Mouse (Mus musculus): ENCODE data around the gene Nfyc. TPM values are rescaled to one million over a fixed set of nuclear protein-coding genes. Genes with fewer than 3 reads are reported as not detected.

Gene Nfyc
- polyA plus RNA-seq, 1 experiment: 76.6 TPM

DNA sequence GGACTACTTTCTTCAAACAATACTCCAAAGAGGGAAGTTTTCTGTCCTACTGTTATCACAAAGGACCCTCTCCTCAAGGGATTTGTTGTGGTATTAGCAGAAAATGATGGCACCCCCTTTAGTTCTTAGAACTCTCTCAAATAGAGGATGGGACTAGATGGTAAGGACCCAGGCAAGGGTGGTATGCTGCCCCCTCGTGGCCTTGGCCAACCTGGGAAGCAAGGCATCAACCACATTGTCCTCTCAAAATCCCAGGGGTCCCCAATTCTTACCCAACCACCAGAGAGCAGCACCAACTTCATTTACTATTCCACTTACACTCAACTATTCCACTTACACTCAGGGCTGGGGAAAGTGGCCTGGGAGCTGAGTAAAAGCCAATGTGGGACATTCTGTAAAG lies 76.1 kb downstream of the Nfyc start:
- DNase-seq (ENCODE audit: low spot score): no peak

DNA sequence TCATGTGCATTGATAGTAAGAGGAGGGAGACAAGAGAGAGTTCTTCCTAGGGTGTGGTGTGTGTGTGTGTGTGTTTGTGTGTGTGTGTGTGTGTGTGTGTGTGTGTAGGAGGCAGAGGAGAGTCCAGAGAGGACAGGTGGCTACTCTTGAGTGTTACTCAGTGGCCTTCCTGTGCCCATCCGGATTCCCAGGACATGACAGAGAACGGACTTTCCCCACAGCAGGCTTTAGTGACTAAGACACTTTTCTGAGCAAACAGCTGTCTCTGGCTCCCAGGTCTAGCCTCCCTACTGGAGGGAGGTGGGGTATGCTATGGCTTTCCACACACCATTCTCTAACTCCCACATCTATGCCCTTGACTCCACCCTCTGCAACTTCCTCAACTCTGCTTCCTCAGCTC lies 81.8 kb downstream of the Nfyc start:
- no peak for DNase-seq (ENCODE audit: low spot score)

DNA sequence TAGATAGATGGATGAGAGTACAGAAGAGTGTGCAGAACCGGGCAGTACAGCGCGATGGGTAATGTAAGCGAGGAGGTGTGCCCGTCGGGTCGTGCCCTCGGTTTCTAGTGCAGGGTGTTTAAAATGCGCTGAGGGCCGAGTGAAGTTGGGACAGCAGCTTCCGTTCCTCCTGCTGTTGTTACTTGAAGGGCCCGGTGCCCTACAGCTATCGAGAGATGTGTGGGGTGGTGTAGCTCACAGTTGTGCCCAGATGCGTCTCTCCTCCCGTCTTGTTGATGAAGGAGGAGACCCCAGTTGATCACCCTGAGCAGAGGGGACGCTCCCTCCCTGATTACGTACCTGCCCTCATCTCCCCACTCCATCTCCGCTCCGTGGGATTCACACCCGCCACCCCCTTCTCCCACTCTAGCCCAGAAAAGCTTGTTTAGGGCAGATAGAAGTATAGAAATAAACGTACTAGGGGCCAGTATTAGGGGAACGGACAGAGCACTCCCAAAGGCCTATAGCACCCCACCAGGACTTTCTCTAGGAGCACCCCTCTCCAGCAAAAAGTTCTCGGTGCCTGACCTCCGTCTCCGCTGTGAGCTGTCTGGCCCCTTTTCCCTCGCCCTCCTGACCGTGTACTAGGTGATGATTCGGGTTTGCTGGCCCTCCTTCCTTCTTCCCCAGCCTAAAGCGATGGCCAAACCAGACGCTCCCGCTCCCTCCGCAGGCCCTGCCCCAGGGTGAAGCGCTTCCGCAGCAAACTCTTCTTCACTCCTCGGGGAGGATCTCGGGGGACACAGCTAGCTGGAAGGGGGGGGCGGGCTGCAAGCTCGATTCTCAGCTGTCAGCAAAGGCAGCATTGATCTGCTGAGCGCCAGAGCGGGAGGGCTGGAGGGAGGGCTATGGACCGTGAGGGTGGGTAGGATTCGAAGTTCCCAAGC lies 83.2 kb downstream of the Nfyc start, which contains the start of gene Kcnq4:
Gene Kcnq4 (minus strand): TSS at position 672 of the 926 bp plus-strand sequence.
- no peak for DNase-seq (ENCODE audit: low spot score)

DNA sequence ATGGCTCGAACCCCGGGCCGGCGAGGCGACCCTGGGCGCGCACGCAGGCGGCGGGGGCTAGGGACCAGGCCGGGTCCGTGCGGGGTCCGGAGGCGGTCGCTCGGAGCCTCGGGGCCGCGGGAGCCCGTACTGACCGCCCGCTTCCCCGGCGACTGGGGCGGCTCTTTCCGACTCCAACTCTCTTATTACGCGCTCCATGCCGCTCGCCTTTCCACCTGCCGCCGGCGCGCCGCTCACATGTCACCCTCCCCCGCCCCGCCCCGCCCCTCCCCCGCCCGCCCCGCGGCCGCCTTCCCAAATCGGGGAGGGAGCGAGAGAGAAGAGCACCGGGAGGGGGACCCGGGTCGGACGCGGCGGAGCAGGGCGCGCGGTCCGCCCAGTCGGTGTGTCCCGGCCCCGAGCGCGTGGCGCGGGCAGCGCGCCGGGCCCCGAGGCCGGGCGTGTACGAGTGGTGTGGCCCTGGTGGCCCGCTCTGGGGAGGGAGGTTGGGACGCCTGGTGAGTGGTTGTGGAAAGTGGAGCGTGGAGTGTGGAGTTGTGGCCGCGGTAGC lies 84.1 kb downstream of the Nfyc start:
- DNase-seq (ENCODE audit: low spot score): peak; percentile 41

DNA sequence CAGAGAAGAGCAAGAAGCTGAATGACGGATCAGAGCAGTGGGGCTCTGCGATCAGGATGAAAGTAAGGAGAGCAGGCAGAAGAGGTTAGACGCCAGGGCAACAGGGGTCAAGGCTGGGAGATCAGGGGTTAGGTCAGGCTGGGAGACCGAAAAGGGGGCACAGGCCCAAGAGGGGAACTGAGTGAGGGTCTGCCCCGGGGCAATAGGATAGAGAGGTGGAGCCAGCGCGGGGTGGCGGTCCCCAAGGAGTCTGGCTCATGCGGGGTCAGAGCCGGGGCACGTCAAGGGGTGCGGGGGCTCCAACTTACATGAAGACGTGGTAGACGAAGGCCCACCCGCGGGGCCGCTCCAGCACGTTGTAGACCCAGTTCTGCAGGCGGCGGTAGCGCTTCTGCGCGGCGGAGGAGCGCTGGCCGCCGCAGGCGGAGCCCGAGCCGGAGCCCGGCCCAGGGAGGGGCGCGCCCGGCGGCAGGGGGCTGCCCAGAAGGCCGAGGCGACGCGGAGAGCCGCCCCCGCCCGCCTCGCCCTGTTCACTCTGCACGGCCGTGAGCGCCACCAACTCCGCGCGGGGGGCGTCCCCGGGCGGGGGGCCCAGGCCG lies 84.7 kb downstream of the Nfyc start:
- no peak for DNase-seq (ENCODE audit: low spot score)

DNA sequence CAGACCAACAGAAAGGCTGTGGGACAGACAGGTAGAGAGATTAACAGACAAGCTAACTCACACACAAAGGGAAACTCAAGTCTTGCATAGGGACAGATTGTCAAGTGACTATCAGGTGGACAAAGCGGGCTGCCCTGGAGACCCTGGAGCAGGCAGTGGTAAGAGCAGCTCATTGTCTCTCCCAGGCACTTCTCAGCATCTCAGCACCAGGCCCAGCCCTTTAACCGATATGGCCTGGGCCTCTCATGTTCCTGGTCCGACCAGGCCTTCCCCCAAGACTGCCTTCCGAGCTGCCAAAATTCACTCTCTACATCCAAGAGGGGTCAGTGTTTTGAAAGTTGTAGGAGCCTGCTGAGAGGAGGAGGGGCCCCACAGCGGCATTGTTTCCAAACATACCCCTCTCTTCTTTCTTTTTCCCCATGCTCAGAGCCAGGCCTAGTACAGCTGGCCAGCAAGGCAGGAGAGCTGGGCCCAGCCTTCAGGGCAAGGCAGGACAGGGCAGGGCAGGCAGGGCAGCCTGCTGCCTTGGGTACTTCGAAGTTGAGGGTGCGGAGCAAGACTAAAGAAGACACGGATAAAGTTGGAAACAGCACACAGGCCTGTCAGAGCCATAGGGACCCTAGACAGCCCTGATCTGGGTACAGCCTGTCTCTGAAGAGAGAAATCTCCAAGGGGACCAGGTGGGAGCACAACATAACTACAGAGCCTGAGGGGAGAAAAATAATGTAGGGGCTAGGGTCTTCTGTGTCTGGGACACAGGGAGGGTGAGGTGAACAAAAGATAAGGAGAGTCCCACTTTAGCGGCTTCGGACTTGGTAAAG lies 85.4 kb downstream of the Nfyc start:
- no peak for DNase-seq (ENCODE audit: low spot score)

DNA sequence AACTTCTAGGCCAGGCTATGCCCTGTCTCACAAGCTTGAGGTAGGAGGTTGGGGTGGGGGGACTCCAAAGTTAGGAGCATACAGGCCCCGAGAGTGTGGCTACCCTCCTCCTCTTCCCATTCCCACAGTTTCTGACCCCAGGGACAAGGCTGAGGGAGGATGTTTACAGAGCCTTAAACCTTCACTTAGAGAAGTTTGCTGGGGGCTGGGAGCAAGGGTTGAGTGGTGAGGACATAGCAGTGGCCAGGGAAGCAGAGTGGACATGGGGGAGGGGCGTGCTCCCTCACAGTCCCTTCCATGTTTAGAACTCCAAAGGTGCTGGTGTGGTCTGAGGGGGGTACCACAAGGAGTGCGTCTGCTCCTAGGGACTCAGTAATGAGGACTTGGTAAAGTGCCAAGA lies 87.7 kb downstream of the Nfyc start:
- no peak for DNase-seq (ENCODE audit: low spot score)

DNA sequence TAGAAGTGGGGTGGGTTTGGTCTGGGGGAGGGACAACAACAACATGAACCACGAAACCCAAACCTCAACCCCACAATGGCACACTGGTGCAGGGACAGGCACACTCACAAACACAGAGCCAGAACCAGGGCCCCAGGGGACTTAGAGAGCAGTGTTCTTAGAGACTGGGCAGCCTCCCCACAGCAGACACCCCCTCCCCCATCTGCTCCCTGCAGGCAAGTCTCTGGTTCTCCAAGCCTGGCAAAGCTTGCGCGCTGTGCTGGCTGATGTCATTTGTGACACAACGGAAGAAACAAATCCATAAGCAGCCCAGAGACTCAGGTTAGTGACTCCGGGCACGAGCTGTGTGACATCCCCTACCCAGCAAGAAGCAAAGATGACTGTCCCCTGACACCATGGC lies 90.1 kb downstream of the Nfyc start:
- no peak for DNase-seq (ENCODE audit: low spot score)

DNA sequence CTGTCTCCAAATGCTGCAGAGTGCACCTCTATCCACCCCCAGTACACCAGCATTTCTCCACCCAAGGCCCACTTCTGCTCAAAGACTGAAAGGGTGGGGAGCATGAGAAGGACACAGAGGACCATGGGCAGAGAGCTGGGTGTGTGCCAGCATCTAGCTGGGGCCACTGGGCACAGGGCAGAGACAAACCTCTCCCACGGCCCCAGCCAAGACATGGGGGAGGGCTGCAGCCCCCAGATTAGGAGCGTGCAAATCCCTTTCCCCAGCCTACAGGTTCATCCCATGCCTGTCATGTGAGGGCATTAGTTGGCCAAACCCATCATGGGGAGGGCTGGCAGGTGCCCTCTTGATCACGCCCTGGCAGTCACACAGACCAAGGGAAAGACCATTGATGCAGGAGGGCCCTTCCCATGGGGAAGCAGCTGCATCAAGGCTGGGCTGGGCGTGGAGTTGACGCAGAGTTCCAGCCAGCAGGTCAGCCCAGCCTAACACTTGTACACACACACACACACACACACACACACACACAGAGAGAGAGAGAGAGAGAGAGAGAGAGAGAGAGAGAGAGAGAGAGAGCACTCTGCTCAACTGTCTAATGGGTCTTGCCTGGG lies 97.3 kb downstream of the Nfyc start:
- DNase-seq (ENCODE audit: low spot score): no peak

DNA sequence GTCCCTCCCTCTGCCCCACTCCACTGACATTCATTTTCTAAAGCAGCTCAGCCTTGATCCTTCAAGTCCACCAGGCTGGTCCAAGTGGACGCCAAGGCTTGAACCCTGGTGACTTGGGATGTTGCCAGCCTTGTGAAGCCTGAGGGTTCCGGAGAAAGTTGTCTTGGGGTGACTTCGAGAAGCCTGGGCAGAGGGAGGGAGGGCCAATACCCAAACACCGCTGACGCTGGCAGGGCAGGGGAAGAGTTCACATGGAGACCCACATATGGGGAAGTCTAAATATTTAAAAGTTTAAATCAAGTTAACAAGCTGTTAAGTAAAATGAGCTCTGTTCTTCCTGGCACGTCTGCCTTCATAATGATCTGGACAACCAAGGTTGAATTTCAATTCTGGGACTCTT lies 98.6 kb downstream of the Nfyc start:
- DNase-seq (ENCODE audit: low spot score): no peak

DNA sequence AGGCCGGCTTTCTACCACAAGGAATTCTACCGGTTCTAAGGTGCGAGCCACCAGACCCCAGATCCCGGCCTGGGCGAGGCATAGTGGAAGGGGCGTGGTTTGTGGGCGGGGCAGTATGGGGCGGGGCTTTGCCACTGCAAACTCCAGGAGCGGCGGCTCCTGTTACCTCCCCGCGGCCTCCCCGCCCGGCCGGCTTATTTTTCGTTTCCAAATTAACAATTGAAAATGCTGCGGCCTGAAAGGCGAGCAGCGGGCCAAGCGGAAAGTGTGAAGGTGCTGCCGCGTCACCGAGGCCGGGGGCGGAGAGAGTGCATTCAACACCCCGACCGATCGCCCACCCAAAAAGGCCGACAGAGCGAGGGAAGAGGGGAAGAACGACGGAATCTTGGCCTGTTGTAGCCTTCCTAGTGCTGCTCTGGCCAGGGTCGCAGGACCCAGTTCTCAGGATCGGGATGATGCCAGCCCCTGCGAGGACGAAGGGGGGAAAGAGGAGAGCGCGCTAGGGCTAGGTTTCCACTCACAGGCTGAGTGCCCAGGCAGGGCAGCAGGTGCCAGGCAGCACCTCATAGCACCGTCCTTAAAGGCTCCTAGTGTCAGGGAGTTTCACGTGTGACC lies 100.2 kb downstream of the Nfyc start:
- DNase-seq (ENCODE audit: low spot score): peak; percentile 42

DNA sequence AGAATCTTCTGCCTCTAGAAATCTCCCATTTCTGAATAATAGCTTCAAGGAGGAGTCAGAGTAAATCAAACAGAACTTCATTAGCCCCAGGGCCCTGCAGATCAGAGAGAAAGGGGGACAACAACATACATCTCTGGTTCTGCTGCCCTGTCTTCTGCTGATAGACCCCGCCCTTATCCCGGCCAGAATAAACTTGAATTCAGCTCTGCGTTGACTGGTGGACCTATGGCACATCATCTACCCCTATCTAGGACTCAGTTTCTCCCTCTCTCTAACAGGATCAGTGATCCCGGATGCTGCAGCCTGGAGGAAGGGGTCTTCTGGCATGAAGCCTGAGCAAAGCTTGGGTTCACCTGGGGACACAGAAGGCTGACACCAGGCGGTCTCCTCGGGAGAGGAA lies 100.8 kb downstream of the Nfyc start:
- DNase-seq (ENCODE audit: low spot score): no peak

DNA sequence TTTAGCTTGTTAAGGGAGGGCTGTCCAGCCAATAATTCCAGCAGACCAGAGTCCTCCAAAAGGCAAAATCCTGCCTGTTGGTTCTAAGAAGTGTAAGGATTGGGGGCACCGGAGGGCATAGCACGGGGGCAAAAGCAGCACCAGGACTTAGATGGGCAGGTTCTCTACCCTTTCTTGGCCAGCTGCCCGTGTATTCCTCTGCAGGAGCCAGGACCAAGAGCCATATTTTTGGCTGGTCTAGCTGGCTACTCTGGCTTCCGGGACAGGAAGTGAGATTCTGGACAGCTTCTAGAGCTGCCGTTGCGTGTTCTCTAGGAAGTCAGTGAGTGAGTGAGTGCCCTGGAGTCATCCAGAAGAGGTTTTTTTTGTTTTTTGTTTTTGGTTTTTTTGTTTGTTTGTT lies 101.2 kb downstream of the Nfyc start:
- no peak for DNase-seq (ENCODE audit: low spot score)

DNA sequence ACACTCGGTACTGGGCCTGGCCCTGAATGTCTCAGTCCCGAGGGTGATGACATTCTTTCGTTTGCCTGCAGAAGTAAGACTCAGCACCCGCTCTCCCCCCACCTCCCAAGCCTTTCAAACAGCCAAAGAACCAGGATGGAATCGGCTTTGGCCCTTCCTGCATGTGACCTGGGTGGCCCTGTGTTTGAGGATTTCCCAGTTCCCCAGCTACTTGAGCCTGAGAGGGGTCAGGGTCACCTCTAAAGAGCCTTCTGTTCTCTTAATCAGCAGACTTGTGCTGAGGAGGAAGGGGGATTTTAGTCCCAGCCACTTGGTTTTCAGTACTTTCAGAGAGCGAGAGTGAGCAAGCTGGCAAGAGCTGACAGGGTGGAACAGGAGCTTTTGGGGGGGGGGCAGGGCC lies 101.9 kb downstream of the Nfyc start:
- DNase-seq (ENCODE audit: low spot score): no peak

DNA sequence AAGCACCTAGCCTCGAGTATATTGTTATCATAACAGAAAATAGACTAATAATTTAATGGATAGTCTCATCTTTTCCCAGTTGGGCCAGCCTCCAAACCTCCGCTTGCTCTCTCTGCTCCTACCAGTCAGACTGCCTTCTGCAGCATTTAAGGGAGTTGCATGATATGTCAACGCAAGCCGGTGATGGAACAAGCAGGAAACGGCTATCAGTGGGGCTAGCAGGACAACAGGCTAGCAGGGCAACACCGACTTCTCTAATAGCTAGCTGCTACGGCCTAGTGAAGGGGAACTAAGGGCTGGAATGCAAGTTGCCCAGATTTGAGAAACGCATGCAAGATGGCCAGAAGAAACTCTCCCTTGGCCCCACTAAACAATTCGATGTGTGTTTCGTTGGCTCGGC lies 103.5 kb downstream of the Nfyc start:
- no peak for DNase-seq (ENCODE audit: low spot score)

DNA sequence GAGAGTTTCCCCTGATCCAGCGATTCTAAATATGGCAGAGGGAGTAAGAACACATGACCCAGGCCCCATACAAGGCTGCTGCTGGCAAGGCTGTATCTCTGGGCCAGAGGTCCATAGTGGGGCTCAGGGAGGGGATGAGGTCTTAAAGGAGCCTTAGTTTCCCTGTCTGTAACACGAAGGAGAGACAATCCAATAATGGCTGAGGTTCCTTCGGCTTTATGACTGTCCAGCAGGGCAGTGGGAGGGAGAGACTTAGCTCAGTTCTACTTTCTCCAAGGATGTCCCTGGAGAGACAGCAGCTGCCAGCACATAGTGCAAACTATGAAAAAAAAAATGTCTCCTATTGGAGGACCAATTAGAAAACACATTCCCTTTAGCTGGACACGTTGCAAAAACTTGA lies 105.2 kb downstream of the Nfyc start:
- no peak for DNase-seq (ENCODE audit: low spot score)

DNA sequence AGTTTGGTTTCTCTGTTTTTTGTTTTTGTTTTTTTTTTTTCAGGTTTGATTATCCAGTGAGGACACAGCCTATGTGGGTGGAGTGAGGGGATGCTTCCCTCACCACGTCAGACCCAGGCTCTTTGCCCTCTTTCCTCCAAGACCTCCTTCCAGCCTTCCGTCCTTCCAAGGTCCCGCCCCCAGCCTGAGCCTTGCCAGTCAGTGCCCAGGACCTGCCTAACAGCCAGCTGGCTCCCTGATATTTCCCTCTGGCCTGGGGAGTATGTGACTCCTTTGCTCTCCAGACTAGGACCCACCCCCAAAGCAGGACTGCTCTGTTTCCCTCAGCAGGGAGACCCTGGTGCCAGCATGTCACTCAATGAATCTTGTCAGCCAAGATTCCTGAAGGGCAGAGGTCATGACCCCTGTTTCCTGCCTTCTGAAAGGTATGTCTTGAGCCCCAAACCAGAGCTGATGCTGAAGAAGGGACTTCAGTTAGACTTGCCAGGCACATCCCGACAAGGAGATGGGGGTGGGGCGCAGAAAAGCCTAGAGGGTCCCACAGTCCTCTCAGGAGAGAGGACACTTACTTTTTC lies 105.8 kb downstream of the Nfyc start:
- no peak for DNase-seq (ENCODE audit: low spot score)

DNA sequence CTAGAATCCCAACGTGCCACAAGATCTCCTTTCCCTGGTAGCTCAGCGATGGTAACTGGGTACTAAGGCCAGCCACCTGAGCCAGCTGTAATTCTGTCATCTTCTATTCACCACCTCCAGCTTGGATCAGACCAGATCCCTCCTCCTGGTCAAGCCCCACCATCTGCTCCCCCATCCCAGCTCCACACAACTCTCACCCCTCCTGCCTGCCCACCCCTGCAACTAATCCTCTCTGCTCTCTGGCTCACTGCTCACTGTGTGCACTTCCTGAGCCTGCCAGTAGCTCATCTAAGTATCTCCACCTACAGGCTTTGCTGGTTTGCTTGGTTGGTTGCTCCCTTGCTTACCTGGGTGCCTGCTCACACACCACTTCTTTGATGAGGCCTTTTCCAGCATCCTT lies 109.8 kb downstream of the Nfyc start:
- DNase-seq (ENCODE audit: low spot score): no peak

DNA sequence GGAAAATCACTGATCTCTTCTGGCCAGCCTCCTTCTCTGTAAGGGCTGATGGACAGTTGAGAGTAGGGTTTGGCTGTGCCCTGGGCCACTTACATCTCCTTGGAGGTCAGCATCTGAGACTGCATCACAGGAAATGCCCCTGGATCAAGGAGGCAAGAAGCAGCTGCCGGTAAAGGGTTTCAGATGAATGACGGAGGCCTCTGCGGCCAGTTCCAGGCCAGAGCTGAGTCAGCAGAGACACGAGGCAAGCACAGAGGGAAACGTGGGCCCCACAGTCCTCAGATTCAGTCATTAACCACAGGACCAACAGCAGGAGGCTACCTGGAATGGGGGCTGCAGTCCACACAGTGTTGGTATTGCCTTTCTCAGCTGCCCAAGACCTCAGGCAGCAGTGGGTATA lies 112.2 kb downstream of the Nfyc start:
- DNase-seq (ENCODE audit: low spot score): no peak

DNA sequence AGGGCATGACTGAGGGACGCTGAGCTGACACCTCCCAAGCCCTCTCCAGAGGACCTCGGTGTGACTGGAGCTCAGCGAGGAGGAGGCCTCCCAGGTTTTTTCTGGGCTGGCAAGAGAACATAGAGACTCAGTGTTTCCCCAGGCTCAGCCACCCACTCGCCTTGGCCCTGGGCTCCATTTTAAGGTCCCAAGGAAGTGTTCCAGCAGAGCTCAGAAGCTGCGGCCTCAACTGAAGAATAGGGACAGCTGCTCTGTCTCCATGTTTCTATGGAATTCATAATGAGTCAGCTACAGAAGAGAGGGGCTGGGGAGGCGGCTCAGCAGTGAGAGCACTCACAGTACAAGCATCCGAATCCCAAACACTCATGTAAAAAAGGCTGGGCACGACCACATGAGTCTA lies 113.8 kb downstream of the Nfyc start:
- no peak for DNase-seq (ENCODE audit: low spot score)

DNA sequence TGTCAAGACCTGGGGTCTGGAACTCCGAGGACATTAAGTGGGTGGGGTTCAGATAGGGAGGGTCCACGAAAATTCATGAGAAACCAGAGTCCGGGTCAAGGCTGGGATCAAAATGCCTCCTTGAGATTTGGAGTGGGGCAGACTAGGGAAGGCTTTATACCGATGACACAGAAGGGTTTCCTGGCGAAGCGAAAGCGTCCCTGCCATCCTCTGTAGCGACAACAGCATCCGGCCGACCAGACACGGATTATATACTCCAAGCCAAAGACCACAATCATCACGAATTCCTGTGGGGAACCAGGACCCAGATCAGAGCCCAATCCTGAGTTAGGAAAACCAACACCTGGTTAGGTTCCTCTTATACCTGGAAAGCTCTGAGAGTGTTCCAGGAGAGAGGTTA lies 114.6 kb downstream of the Nfyc start:
- no peak for DNase-seq (ENCODE audit: low spot score)

Measured in urinary bladder, adult 2 months (tissue).